Mouse (Mus musculus) midbrain, embryonic 10.5 days (tissue): ENCODE data around the gene Slc27a5. TPM values are rescaled to one million over a fixed set of nuclear protein-coding genes. Genes with fewer than 3 reads are reported as not detected.
A peak's percentile ranks its signal among the peaks of the same experiment; 100 is the strongest.

Source experiments
- DNase-seq: peaks from one replicate; pipeline ENCODE4 v3.0.0-alpha.2; 2017; ENCODE audit warnings: low spot score
- H3K27ac ChIP-seq: fragments of 300-500 bp; sonication (generic); replicated peaks from 2 replicates; pipeline ENCODE4 v1.5.1; 2016; ENCODE audit warnings: mild to moderate bottlenecking
- H3K27me3 ChIP-seq: fragments of 300-500 bp; sonication (generic); 2 replicates; pipeline ENCODE4 v1.6.1; 2016; ENCODE audit warnings: low read depth, mild to moderate bottlenecking; ENCODE audit not compliant: poor library complexity, severe bottlenecking
- H3K36me3 ChIP-seq: fragments of 300-500 bp; sonication (generic); 2 replicates; pipeline ENCODE4 v1.6.1; 2016; ENCODE audit warnings: mild to moderate bottlenecking, moderate library complexity
- H3K4me1 ChIP-seq: fragments of 300-500 bp; sonication (generic); 2 replicates; pipeline ENCODE4 v1.6.1; 2016
- H3K4me3 ChIP-seq: fragments of 300-500 bp; sonication (generic); 2 replicates; pipeline ENCODE4 v1.5.1; 2016; ENCODE audit warnings: mild to moderate bottlenecking, moderate library complexity
- H3K9me3 ChIP-seq: fragments of 300-500 bp; sonication (generic); replicated peaks from 2 replicates; pipeline ENCODE4 v1.6.1; 2016; ENCODE audit warnings: mild to moderate bottlenecking
- WGBS: fragments of 180-500 bp; shearing (Covaris S2); methylation state at CpG from one replicate; pipeline ENCODE4 v1.1.7; 2016; 5-methylcytosine and 5-hydroxymethylcytosine counted together
- polyA plus RNA-seq: library from polyadenylated mRNA; unstranded; fragments of >200 nt; fragmentation: Nextera tagmentation; extraction: Ambion mirVana; gene quantifications from 2 replicates; pipeline ENCODE4 v1.2.1, GENCODE M21; 2016

Gene Slc27a5
- polyA plus RNA-seq, 1 experiment from 2014 or later: 0.07 TPM

- no peak for DNase-seq
- WGBS: 90% methylated on average over 17 of the region's 17 CpGs
- peaks cover 68% of the 10 kb centered on the region for H3K4me1 ChIP-seq
- H3K27ac ChIP-seq: peak overlapping the region; percentile 89
- peaks cover 1% of the 10 kb centered on the region; the same call in 1 of the 2 replicates for H3K27me3 ChIP-seq
- H3K4me3 ChIP-seq: peak overlapping the region; percentile 77
- H3K9me3 ChIP-seq: no peaks in the 10 kb centered on the region
- peaks cover 52% of the 10 kb centered on the region for H3K36me3 ChIP-seq
These were observed 37.3 kb upstream of the Slc27a5 start for GRCm38 (mm10) chr7:13035211-13035855.

GRCm38 (mm10) chr7:13034148-13034977 lies 36.4 kb upstream of the Slc27a5 start, which contains the start of gene Chmp2a:
Gene Chmp2a (minus strand): TSS chr7:13034807.
- WGBS: 2% methylated on average over 45 of the region's 45 CpGs

DNA sequence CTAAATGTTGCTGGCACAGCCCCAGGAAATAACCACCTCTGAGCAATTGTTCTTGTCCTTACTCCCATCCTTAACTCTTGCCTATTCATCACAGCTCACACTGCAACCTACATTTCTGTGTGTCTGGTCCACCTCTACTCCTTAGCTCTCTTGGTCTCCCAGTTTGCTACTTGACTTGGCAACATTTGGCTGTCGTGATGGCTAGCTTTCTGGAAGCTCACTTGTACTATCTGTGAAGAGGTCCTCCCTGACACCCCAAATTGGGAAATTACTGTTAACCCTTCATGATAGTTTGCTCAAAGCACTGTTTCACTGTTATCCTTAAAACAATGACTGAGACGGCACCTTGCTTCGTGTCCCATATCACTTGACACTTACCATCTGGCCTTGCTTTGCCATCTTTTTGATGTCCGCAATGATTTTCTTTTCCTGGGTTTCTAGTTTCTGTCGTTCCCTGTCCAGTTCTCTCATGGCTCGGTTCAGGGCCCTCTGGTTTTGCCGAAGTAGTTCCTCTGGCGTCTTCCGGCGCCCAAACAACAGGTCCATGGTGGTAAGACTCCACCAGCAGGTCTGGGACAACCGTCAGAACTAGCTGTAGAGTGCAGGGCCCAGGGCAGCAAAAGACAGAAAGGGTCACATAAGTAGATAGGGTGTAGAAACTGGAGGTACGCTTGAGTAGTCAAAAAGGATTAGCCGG lies 35.6 kb upstream of the Slc27a5 start:
- no peaks in the 10 kb centered on the region for H3K27me3 ChIP-seq
- peak overlapping the region; percentile 89 for H3K27ac ChIP-seq
- WGBS: 53% methylated on average over 13 of the region's 13 CpGs
- no peaks in the 10 kb centered on the region for H3K9me3 ChIP-seq
- H3K4me3 ChIP-seq: peak overlapping the region; percentile 77
- peaks cover 69% of the 10 kb centered on the region for H3K36me3 ChIP-seq
- peaks cover 51% of the 10 kb centered on the region for H3K4me1 ChIP-seq
- no peak for DNase-seq

More at GRCm38 (mm10) chr7:13034148-13034977, 36.4 kb upstream of the Slc27a5 start, which contains the start of gene Chmp2a:
- Histone ChIP-seq H3K4me3 (peak within 1 kb of the TSS; percentile 77), H3K4me1 (peaks cover 58% of the 10 kb centered on the region), H3K27ac (peak within 1 kb of the TSS; percentile 89), H3K36me3 (peaks cover 62% of the 10 kb centered on the region), H3K9me3 (no peaks in the 10 kb centered on the region), H3K27me3 (no peaks in the 10 kb centered on the region)
- peak; percentile 99 for DNase-seq

DNA sequence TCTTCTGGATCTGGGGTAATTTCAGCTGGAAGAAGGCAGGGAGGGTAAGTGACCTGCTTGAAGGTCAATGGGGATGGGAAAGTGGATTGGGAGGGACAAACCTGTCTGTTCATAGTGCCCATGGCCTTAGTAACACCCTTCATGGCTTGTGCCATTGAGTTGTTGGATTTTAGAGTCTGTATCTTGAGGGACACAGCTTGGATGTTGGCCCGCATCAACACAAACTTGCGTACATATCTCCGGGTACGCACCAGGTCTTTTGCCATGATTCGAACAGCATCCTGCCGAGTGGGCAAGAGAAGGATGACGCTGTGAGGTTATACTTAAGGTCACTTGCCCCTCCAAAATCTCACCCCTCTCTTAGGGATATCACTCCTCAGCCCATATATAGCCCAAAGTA lies 34.5 kb upstream of the Slc27a5 start:
- H3K4me1 ChIP-seq: peaks cover 51% of the 10 kb centered on the region

DNA sequence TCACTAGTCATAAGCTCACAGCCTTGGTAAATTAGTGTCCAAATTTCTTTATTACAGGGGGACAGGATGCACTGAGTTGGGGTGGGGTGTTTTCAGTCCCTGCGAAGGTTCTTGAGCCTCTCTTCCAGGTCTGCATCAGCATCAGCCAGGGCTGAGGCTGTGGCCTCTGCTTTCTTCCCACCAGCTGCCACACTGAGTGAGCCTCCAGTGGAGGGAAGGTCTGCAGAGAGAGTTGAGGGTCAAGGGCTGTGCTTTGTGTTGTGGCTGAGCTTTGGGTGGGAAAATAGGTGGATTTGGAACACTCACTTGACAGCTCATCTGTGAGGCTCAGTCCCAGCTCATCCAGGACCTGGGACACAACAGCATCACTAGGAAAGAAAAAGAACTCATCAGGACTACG lies 34.0 kb upstream of the Slc27a5 start:
- Histone ChIP-seq H3K4me3 (0 out of 2 replicates have a peak overlapping the region, but pooled peaks have one; percentile 18), H3K27me3 (no peaks in the 10 kb centered on the region), H3K4me1 (peaks cover 54% of the 10 kb centered on the region), H3K36me3 (peaks cover 86% of the 10 kb centered on the region), H3K9me3 (no peaks in the 10 kb centered on the region), H3K27ac (no peak overlapping the region)
- WGBS: 93% methylated on average over 2 of the region's 2 CpGs
- DNase-seq: no peak

More for the DNA sequence above, 34.5 kb upstream of the Slc27a5 start:
- no peak for DNase-seq
- 96% methylated on average over 7 of the region's 7 CpGs for WGBS
- Histone ChIP-seq H3K36me3 (peaks cover 80% of the 10 kb centered on the region), H3K4me3 (0 out of 2 replicates have a peak overlapping the region, but pooled peaks have one; percentile 18), H3K27ac (no peak overlapping the region), H3K27me3 (no peaks in the 10 kb centered on the region), H3K9me3 (no peaks in the 10 kb centered on the region)

DNA sequence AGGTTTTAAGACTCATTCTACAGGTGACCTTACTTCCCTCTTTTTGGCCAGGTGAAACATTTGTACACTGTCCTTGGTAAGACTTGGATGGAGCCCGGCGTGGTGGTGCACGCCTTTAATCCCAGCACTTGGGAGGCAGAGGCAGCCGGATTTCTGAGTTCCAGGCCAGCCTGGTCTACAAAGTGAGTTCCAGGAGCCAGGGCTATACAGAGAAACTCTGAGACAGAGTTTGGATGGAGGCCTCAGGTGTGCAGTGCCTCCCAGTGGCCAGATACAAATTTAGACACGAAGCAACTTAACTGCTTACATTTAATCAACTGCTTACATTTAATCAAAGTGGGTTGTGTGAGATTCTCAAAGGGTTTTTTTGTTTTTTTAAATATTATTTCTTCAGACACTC lies 33.1 kb upstream of the Slc27a5 start:
- peaks cover 91% of the 10 kb centered on the region for H3K36me3 ChIP-seq

GRCm38 (mm10) chr7:13028986-13029385 lies 31.0 kb upstream of the Slc27a5 start:
- H3K27me3 ChIP-seq: no peaks in the 10 kb centered on the region
- peaks cover 89% of the 10 kb centered on the region for H3K36me3 ChIP-seq
- H3K9me3 ChIP-seq: no peaks in the 10 kb centered on the region
- 0 out of 2 replicates have a peak overlapping the region, but pooled peaks have one; percentile 12 for H3K4me3 ChIP-seq
- 92% methylated on average over 4 of the region's 4 CpGs for WGBS
- peaks cover 50% of the 10 kb centered on the region for H3K4me1 ChIP-seq
- no peak for DNase-seq
- H3K27ac ChIP-seq: no peak overlapping the region

More for the DNA sequence above, 33.1 kb upstream of the Slc27a5 start:
- WGBS: 80% methylated on average over 5 of the region's 5 CpGs
- no peak overlapping the region for H3K4me3 ChIP-seq
- no peaks in the 10 kb centered on the region for H3K9me3 ChIP-seq
- no peak overlapping the region for H3K27ac ChIP-seq
- no peaks in the 10 kb centered on the region for H3K27me3 ChIP-seq
- no peak for DNase-seq
- H3K4me1 ChIP-seq: peaks cover 54% of the 10 kb centered on the region

DNA sequence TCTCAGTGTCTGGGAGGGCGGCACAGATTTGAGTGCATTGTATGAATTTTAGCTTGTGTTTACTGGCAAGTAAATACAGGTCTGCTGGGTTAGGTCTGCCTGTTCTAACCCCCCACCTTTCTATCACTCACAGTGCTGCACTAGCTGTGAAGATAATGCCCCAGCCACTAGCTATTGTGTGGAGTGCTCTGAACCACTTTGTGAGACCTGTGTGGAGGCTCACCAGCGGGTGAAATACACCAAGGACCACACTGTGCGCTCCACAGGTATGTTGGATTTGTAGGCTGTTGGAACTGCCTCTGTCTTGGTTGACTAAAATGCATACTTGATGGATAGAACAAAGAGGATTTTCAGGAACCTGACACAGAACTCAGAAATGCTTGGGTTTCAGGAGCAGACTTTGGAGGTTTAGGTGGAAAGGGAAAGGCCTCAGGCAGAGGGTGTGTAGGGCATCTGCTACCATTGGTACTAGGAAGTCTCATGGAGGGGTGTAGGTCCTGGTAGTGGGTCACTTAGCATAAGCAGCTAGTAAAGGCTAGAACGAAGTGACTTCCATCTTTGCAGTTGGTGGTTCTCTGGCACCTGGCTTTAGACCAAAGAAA lies 27.6 kb upstream of the Slc27a5 start:
- Histone ChIP-seq H3K36me3 (peaks cover 57% of the 10 kb centered on the region), H3K27me3 (no peaks in the 10 kb centered on the region), H3K9me3 (no peaks in the 10 kb centered on the region), H3K4me3 (peak overlapping the region; percentile 78), H3K27ac (peak overlapping the region; percentile 98), H3K4me1 (peaks cover 39% of the 10 kb centered on the region)
- 32% methylated on average over 4 of the region's 4 CpGs for WGBS
- no peak for DNase-seq

- DNase-seq: peak; percentile 85
- H3K36me3 ChIP-seq: peaks cover 49% of the 10 kb centered on the region
- peak overlapping the region; percentile 98 for H3K27ac ChIP-seq
- peak overlapping the region; percentile 78 for H3K4me3 ChIP-seq
- H3K4me1 ChIP-seq: peaks cover 39% of the 10 kb centered on the region
- WGBS: under 1% methylated on average over 35 of the region's 44 CpGs
- no peaks in the 10 kb centered on the region for H3K27me3 ChIP-seq
- no peaks in the 10 kb centered on the region for H3K9me3 ChIP-seq
These were observed 26.8 kb upstream of the Slc27a5 start for GRCm38 (mm10) chr7:13024805-13025204.

DNA sequence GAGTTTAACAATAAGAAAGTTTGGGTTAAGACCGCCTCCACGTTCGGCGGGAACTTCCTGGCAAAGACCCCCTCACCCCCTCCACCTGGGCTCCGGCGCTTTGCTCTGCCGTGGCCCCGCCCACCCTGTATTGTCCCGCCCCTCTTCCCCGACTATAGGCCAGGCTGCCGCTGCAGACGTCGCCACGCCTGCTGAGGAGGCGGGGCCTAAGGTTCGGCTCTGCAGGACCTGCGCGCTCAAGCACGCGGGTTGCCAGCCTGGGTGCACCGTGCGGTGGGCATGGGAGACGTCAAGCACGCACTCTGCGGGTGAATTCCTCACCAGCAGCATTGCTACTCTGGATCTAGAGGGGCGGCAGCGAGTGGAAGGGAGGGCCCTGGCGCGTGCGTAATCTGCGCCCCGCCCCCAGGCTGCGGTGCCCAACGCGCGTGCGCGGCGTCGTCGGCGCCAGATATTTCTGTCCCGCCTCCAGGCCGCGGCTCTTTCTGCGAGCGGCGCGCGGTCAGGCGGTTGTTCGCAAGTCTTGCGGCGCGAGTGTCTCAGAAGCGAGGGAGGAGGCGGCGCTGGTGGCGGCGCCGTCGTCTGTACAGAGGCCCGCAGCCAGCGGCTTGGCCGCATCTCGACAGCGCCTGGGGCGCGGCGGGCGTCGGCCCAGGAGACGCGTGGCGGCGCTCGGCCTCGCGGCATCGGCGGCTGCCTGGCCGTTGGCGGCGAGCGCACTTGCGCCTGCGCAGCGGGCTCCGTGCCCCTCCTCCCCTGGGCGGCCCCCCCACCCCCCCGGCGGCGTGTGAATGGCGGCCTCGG lies 26.1 kb upstream of the Slc27a5 start:
- under 1% methylated on average over 93 of the region's 95 CpGs for WGBS
- peak; percentile 97 for DNase-seq
- no peaks in the 10 kb centered on the region for H3K9me3 ChIP-seq
- H3K27me3 ChIP-seq: no peaks in the 10 kb centered on the region
- H3K4me1 ChIP-seq: peaks cover 39% of the 10 kb centered on the region
- peak overlapping the region; percentile 98 for H3K27ac ChIP-seq
- peak overlapping the region; percentile 78 for H3K4me3 ChIP-seq
- peaks cover 42% of the 10 kb centered on the region for H3K36me3 ChIP-seq

- H3K4me3 ChIP-seq: peak overlapping the region; percentile 78
- WGBS: 4% methylated on average over 31 of the region's 31 CpGs
- peak overlapping the region; percentile 98 for H3K27ac ChIP-seq
- H3K9me3 ChIP-seq: no peaks in the 10 kb centered on the region
- H3K4me1 ChIP-seq: peaks cover 39% of the 10 kb centered on the region
- peaks cover 31% of the 10 kb centered on the region for H3K36me3 ChIP-seq
- DNase-seq: peak; percentile 90
- H3K27me3 ChIP-seq: no peaks in the 10 kb centered on the region
These were observed 25.0 kb upstream of the Slc27a5 start for GRCm38 (mm10) chr7:13022773-13023535.
